Mouse (Mus musculus) ES-CJ7 (cell line): ENCODE data around the gene Lsm11.

ENCODE experiments used
- DNase-seq: peaks from one replicate; pipeline ENCODE4 v3.0.0; 2011; ENCODE audit warnings: low read depth, low spot score

Lsm11 gene

DNA sequence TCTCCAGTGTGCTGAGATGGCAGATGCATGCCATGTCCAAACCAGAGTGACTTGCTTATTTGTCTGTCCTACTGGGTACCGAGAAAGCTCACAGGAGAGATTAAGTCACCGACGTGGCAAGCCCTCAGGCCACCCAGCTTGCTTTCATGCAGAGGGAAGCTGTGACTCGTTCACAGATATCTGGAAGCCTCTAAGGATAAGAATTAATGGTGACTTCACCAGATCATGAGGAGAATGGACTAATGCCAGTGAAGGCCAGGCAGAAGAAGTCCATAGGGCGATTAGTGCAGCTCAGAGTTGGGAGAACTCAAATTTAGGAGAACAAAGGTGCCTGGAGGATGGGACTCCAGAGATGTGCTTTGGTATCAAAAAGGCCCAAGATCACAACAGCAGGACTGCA, 17.3 kb downstream of the Lsm11 start:
- no peak for DNase-seq

DNA sequence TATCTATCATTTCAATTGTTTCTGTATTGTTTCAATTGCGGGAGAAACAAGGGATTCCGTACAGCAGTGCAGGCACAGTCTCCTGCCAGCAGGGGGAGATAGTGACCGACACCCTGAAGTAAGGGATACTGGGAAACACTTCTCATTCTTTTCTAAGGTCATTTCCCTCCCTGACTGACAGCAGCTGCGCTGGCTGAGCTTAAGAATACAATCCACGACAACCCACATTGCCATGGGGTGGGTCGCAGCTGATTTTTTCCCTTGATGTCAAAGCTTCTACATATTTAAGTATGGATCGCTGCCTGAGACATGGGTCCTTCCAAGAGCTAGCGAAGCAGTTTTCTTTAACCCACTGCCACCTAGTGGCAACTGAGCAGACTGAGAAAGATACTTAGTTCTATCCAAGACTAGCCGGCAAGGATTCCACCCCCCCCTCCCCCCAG, 18.1 kb downstream of the Lsm11 start:
- peak; percentile 90 for DNase-seq

DNA sequence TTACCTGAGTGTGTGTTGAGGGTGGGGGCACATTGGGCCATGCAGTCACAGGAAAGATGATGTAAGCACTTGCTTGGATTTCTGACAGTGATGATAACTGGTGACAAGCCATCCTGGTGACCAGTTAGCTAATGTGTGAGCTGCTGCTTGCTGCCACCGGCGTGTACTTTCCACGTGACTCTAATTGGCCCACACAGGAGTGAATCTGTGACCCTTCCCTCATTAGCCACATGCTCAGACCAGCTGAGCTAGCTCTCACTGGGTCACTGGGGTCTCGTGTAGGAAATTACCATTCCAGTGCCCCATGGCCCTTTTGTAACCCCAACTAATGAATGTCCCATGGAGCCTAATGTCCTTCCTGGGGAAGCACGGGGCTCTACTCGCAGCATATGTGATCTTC, 19.3 kb downstream of the Lsm11 start:
- no peak for DNase-seq

DNA sequence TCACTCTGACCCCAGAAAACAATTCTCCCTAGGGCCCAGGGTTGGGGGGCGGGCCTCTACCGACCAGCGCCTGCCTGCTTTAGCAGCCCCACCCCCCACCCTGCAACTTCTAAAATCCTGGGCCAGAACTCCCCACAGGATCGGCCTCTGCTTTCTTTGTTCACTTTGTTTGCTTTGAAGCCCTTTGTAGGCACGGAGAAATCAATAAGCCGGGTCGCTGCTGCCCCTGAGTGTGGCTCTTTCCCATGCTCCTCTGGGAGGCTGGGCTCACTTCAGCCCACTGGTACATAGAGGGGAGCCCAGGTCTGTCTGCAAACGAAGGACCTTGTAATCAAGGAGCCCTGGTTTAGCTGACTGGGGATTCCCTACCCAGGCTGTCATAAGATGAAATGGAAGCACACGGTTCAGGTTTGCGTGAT, 23.2 kb downstream of the Lsm11 start:
- DNase-seq = no peak

DNA sequence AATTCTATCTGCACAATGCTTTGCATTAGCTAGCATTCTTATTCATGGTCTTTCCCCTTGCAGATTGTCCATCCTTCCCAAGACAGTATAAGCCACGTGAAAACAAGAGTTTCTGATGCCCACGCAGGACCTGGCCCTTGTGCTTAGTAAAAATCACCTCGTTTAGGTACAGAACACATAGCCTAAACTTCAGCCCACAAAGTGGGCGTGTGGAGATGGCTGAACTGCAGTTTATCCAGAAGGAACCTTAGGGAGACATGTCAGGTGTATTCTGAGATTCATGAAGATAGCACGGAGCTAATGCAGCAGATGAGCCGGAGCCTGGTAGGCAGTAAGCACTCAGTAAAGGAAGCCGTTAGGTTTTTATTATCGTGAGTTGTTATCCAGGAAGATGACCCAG, 23.7 kb downstream of the Lsm11 start:
- no peak for DNase-seq

DNA sequence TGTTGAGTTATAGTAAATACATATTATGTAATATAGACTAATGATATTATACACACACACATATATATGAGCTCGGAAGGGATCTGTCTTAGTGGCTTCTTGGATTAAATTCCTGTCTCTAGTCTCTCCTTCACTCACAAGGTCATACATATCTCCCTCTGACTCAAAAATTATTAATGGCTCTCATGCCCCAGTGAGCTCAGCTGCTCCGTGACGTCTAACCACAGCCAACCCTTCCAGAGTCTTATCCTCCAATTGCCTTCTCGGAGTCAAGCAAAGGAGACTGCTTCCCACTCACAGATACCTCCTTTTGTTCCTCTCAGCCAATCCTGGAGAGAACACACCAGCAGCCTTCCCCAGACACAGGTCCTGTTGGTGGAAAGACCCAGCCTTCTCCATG, 25.9 kb downstream of the Lsm11 start:
- DNase-seq = peak; percentile 19

DNA sequence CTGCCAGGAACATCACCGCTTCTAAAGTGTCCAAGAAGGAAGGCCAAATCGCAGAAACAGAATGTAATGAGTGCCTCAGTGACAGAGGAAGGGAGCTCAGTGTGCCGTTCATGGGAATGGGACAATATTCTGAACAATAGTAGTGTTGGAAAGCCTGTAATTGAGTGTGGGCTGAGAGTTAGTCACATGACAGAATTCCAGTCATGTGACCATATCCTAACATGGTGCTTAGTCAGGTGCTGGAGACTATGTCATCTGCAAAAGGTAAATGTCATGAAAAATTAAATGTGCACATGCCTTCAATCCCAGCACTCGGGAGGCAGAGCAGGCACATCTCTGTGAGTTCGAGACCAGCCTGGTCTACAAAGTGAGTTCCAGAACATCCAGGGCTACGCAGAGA, 26.7 kb downstream of the Lsm11 start:
- no peak for DNase-seq

DNA sequence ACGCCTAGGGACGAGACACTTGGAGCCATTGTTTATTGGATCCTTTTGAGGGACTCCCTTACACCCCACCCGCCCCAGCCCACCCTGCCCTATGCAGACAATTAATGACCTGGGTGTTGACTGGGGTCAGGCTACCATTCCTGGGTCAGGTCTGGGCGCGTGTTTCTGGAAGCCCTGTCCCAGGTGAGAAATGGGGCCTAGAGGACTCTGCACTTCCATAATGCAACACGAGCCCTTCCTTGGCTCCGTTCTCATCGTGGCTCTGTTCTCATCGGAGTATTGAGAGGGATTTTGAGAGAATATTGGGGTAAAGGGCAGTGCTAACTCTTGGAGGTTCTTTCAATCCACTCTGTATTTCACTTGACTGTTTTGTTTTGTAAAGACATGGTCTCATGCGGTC, 28.5 kb downstream of the Lsm11 start:
- DNase-seq = no peak

DNA sequence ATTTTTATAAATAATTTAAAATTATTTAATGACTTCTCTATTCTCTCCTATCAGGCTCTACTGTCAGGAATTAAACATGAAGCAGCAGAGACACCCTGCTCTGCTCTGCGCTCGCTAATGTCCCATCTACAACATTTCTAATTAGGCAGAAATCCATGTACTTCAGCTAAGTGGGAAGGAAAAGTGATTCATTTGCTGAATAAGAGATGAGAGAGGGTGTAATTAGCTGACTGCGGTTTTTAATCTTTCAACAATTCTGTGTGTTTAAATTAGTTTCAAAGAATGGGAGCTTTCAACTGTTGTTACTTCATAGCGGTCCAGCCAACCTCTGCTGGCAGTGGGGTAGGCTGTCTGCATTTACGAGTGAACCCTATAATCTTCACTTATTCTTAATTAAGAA, 34.0 kb downstream of the Lsm11 start:
- DNase-seq = no peak

DNA sequence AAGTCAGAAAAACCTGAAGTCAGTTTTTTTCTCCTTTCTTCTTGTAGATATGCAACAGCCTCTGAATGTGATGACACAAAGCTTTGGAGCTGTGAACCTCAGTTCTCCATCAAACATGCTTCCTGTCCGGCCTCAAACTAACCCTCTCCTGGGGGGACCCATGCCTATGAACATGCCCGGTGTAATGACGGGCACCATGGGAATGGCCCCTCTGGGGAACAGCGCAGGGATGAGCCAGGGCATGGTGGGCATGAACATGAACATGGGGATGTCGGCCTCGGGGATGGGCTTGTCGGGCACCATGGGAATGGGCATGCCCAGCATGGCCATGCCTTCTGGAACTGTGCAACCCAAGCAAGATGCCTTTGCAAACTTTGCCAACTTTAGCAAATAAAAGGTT, 35.8 kb downstream of the Lsm11 start:
- no peak for DNase-seq

DNA sequence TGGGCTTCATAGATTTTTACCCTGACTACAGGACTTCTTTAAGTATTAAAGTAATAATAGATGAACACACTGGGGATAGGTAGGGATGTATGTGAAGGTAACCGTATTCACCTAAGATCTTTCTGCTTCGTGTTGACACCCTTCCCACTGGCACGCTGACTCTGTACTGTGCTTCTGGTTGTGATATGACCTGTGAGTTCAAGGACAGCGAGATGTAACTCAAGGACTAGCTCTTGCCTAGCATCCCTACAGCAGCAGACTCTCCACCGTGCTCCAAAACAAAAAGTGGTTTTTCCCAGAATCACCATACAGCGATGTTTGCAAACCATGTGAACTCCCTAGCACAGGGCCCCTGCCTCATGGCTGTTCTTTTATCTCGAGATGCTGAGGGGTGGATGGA, 36.7 kb downstream of the Lsm11 start:
- no peak for DNase-seq

DNA sequence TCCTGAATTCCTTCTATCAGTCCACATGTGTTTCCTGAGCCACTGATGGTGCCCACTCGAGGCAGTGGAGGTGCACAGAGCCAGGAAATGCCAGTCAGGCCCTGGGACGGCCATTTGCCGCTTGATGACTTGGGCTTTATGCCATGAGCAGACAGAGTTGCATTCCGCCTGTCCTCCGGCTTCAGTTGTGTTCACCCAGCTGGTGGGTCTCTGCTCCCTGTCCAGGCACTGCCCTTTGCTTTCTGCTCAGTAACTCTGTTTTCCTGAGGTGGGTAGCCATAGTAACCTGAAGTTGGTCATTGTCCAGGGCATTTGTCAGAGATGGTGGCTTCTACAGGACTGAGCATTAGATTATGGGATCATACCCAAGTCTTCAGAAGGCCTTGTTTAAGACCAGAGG, 37.4 kb downstream of the Lsm11 start:
- DNase-seq = no peak

DNA sequence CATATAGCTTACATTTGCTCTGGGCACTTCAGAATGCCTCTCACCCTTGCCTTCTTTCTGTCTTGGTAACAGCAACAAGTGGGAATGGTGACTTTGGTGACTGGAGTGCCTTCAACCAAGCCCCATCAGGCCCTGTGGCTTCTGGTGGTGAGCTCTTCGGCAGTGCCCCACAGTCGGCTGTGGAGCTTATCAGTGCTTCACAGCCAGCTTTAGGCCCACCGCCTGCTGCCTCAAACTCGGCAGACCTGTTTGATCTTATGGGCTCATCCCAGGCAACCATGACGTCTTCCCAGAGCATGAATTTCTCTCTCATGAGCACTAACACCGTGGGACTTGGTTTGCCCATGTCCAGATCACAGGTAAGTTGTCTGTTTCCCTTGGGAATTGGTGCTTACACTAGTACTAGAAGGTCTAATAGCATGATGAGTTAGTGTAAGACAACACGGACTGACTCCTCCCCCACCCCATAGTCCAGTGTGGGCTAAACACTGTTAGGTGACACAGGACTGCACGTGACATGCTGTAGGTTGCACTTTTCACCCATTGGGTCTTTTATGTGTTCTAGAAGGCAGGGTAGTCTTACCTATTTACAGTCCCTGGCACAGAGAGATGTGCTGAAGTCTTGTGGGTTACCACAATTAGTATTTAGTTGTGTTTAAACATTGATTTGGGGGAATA, 38.5 kb downstream of the Lsm11 start:
- no peak for DNase-seq

DNA sequence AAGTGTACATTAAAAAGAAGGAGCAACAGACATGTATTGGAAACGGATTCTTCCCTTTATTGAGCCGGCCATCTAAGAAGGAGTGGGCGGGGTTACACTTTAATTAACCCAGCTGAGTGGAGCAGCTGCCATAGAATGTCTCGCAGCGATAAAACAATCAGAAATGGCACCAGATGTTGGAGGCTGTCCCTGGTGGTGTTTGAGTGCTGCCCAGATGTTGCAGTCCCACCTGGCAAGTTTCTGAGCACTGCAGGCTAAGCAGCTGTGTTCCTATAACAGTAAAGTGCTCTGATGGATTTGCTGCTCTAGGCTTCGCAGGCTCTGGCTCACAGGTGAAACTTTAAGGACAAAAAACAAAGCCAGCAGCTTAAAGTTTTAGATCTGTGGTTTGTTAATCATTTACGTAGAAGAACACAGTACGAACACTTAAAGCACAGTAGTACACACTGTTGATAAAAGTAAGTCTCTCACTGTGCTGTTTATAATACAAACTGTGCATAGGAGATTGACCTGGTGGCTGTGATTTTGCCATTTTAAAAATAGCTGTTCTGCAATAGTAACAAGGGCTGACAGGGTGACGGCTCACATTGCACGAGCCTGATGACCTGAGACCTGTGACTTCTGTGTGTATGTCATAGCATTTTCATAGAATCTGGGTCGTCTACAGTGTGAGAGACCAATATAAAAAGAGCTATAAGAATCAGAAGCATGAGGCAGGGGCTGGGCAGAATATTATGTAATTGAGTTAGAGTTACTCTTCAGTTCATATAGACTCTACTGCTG, 44.3 kb downstream of the Lsm11 start:
- no peak for DNase-seq

DNA sequence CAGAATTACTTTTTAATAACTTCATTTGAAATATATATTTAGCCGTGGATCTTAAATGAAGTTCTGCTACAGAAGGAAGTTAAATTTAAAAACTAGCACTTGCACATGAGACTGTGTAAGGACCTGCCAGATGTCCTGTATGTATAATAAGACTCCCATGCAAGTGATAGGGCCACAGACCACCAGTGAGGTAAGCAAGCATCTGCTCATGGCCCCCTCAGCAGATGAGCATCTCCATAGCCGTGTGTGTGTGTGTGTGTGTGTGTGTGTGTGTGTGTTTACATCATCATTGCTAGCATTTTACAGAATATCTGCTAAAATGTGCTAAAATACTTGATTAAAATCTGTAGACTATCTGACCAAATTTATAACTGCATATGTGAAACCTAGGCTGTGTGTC, 47.3 kb downstream of the Lsm11 start:
- DNase-seq = no peak

DNA sequence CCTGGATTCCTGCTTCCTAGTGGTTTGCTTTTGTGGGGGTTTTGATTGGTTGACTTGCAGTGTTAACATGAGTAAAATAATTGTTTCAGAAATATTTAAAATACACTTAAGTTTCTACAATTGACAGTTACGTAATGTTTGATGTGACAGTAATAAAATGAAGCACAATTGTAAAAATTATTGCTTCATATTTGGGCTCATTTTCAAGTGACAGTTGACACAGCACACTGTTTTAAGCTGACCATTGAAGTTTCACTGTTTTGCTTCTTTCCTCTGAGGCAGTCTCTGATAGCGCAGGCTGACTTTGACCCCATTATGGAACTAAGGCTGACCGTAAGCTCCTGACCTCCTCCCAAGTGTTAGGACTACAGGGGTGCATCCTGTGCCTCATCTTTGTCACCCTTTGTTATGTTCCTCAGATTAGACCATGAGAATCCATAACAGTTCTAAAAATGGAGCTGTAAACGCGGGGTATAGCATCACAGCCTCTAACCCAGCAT, 51.8 kb downstream of the Lsm11 start:
- DNase-seq = no peak

DNA sequence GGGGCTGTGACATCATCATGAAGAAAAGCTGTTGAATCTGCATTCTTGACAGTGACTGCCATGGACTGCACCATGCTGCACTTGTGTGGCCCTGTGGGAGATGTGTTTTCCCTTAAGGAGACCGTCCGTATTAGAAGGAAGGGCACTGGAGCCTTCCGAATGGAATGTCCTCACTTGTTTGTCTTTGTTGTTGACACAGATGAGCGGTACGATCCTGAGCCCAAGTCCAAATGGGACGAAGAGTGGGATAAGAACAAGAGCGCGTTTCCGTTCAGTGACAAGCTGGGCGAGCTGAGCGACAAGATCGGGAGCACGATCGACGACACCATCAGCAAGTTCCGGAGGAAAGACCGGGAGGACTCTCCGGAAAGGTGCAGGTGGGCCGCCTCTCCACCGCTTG, 54.3 kb downstream of the Lsm11 start:
- no peak for DNase-seq

DNA sequence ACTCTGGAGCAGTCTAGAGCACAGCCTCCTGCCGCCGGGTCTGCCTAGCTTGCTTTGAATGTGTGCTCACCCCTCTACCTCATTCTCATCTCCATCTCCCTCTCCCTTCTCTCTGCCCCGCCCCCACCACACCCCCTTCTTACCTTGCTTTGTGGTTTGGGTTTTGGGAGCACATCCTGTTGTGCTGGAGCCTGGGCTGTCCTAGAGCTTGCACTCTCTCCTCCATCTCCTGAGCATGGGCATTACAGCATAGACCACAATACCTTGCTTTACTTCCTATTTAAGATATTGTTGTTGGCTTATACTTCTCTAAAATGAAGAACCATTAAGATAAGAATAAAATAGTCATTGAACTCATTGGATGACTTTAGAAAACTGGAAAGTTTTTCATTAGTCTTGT, 54.8 kb downstream of the Lsm11 start:
- DNase-seq = no peak

DNA sequence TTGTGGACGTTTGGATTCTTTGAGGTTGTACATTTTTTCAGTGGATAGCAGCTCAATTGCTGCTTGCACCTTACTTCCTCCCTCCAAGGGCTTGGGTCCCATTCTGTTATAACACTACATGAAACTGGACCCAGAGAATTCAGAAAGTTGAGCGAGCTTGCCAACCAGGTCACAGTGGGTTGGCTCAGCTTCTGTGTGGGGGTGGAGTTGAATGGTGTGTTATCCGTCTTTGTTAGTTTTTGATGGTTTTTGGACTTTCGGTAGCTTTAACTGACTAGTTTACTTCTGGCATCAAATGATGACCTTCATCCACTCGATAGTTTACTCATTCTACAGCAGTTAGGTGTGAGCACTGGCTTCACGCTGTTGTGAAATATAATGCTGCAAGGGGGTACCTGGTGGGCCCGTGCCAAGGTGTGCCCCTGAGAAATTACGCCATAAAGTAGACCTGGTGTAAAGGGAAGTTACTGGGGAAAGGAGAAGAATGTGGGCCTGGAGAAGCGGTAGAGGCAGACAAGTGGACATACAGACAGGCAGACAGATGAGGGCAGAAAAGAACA, 56.2 kb downstream of the Lsm11 start:
- DNase-seq = no peak

DNA sequence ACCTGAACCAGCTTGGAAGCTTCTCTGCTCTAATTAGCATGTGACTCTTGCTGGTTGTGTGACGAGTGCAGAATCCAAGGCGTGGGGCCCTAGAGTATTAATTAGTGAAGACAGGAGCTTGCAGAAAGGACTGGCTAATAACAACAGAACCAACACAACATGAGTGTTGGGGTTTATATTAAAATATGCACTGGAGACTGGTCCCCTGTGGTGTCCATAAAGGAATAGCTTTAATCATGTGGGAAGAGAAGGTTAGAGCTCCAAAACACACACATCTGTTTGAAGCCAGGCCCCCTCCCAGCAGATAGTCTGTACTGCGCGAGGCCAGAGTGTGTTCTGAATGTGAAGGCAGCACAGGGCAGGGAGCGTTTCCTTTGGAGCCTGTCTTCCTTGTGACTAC, 58.1 kb downstream of the Lsm11 start:
- DNase-seq = no peak

DNA sequence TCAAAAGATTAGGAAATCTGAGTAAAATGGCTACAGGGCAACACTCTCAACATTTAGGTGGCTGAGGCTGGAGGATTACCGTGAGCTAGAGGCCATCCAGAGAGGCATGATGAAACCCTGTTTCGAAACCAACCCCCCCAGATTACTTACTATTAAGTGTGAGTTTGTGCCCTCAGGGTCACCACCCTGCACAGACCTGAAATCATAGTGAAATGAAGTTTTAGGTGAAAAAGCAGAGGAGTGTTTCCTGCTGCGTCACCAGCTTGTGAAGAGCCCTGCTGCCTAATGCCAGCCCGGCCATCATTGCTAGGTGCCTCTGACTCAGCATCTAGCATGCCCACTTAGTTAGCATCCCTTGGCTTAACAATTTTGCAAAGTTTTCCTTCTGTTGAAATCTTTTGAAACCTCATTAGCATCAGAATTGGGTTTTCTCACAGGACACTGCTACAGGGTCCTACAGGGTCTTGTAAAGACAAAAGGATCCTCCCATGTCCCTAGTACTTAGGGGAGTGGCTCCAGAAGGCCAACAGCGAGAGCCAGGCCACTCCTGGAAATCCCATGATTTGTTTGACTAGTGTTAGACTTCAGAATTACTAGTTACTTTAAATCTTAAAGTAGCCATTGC, 59.0 kb downstream of the Lsm11 start:
- peak; percentile 51 for DNase-seq

DNA sequence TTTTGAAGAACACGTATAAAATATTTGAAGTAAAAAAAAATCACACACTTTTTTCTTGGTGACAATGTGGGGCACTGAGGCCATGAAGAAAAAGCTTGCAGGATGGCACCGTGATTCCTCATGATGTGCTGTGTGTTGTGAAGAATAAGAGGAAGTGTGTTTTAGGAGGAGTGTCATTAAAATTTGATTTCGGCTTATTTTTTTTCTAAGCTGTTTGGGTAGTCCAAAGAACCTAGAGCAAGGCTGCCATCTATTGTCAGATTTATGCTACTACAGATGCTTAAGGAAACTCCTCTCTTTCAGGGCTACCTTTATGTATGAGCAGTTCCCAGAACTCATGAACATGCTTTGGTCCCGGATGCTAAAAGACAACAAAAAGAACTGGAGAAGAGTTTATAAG, 60.7 kb downstream of the Lsm11 start:
- peak; percentile 56 for DNase-seq
